Mouse (Mus musculus) intestine, embryonic 15.5 days (tissue): ENCODE measurements around the gene Gstt2. TPM values are rescaled to one million over a fixed set of nuclear protein-coding genes. Genes with fewer than 3 reads are reported as not detected.
A peak's percentile ranks its signal among the peaks of the same experiment; 100 is the strongest.

ENCODE experiments used
- ATAC-seq: fragments of 200-750 bp; cut with Nextera tagmentation; 2 replicates; pipeline ENCODE4 v1.8.0; 2017; ENCODE audit warnings: moderate TSS enrichment, moderate library complexity
- H3K27ac ChIP-seq: fragments of 300-500 bp; sonication (generic); 2 replicates; pipeline ENCODE4 v1.5.1; 2015; ENCODE audit warnings: mild to moderate bottlenecking, inconsistent platforms
- H3K27me3 ChIP-seq: fragments of 300-500 bp; sonication (generic); replicated peaks from 2 replicates; pipeline ENCODE4 v1.6.1; 2015; ENCODE audit warnings: inconsistent platforms
- H3K36me3 ChIP-seq: fragments of 300-500 bp; sonication (generic); 2 replicates; pipeline ENCODE4 v1.6.1; 2015; ENCODE audit warnings: inconsistent platforms
- H3K4me1 ChIP-seq: fragments of 300-500 bp; sonication (generic); replicated peaks from 2 replicates; pipeline ENCODE4 v1.6.1; 2015; ENCODE audit warnings: inconsistent platforms
- H3K4me2 ChIP-seq: fragments of 300-500 bp; sonication (generic); replicated peaks from 2 replicates; pipeline ENCODE4 v1.6.1; 2015; ENCODE audit warnings: mild to moderate bottlenecking, inconsistent platforms
- H3K4me3 ChIP-seq: fragments of 300-500 bp; sonication (generic); replicated peaks from 2 replicates; pipeline ENCODE4 v1.5.1; 2015; ENCODE audit warnings: inconsistent platforms
- H3K9ac ChIP-seq: fragments of 300-500 bp; sonication (generic); 2 replicates; pipeline ENCODE4 v1.6.1; 2015; ENCODE audit warnings: inconsistent platforms
- H3K9me3 ChIP-seq: fragments of 300-500 bp; sonication (generic); 2 replicates; pipeline ENCODE4 v1.6.1; 2016; ENCODE audit warnings: inconsistent platforms
- WGBS: fragments of 180-500 bp; shearing (Covaris S2); methylation state at CpG from one replicate; pipeline ENCODE4 v1.1.7; 2015; 5-methylcytosine and 5-hydroxymethylcytosine counted together
- polyA plus RNA-seq: library from polyadenylated mRNA; unstranded; fragments of >200 nt; fragmentation: Nextera tagmentation; extraction: Ambion mirVana; gene quantifications from 2 replicates; pipeline ENCODE4 v1.2.1, GENCODE M21; 2015

Gstt2 gene
- polyA plus RNA-seq, 1 experiment from 2014 or later, result 57.5 TPM

- H3K27ac ChIP-seq, result peak overlapping the region; percentile 74
- 3% methylated on average over 21 of the region's 21 CpGs for WGBS
- H3K36me3 ChIP-seq, result no peaks in the 10 kb centered on the region
- H3K4me1 ChIP-seq, result peaks cover 24% of the 10 kb centered on the region; the same call in 1 of the 2 replicates
- H3K27me3 ChIP-seq, result no peaks in the 10 kb centered on the region
- peak overlapping the region; percentile 49 for H3K4me3 ChIP-seq
- peak; percentile 53 for ATAC-seq
- H3K9me3 ChIP-seq, result no peaks in the 10 kb centered on the region
- peak overlapping the region; percentile 86 for H3K4me2 ChIP-seq
- H3K9ac ChIP-seq, result peak overlapping the region; percentile 53
Observed at GRCm38 (mm10) chr10:75834250-75834649, 3.0 kb downstream of the Gstt2 start.

- ATAC-seq, result no peak
- Histone ChIP-seq H3K36me3 (no peaks in the 10 kb centered on the region), H3K27me3 (no peaks in the 10 kb centered on the region), H3K27ac (peak overlapping the region; percentile 74), H3K9ac (peak overlapping the region; percentile 53), H3K4me2 (peak overlapping the region; percentile 86), H3K4me3 (peak overlapping the region; percentile 49), H3K9me3 (no peaks in the 10 kb centered on the region), H3K4me1 (peaks cover 24% of the 10 kb centered on the region; the same call in 1 of the 2 replicates)
- 9% methylated on average over 21 of the region's 21 CpGs for WGBS
Observed at GRCm38 (mm10) chr10:75833456-75834080, 3.7 kb downstream of the Gstt2 start.

- ATAC-seq, result no peak
- no peak overlapping the region for H3K4me2 ChIP-seq
- H3K9ac ChIP-seq, result no peak overlapping the region
- H3K27ac ChIP-seq, result no peak overlapping the region
- peaks cover 17% of the 10 kb centered on the region; the same call in 1 of the 2 replicates for H3K4me1 ChIP-seq
- H3K27me3 ChIP-seq, result no peaks in the 10 kb centered on the region
- H3K36me3 ChIP-seq, result no peaks in the 10 kb centered on the region
- 66% methylated on average over 13 of the region's 13 CpGs for WGBS
- H3K9me3 ChIP-seq, result no peaks in the 10 kb centered on the region
- no peak overlapping the region for H3K4me3 ChIP-seq
Observed at GRCm38 (mm10) chr10:75832272-75832895, 4.8 kb downstream of the Gstt2 start.

- no peak overlapping the region for H3K4me3 ChIP-seq
- H3K27ac ChIP-seq, result no peak overlapping the region
- ATAC-seq, result no peak
- no peak overlapping the region for H3K4me2 ChIP-seq
- peaks cover 8% of the 10 kb centered on the region; the same call in 1 of the 2 replicates for H3K4me1 ChIP-seq
- H3K27me3 ChIP-seq, result no peaks in the 10 kb centered on the region
- H3K9me3 ChIP-seq, result no peaks in the 10 kb centered on the region
- H3K36me3 ChIP-seq, result no peaks in the 10 kb centered on the region
- no peak overlapping the region for H3K9ac ChIP-seq
- WGBS, result 87% methylated on average over 2 of the region's 2 CpGs
Observed at GRCm38 (mm10) chr10:75830275-75830670, 7.0 kb downstream of the Gstt2 start.

GRCm38 (mm10) chr10:75829529-75830274 lies 7.5 kb downstream of the Gstt2 start:
- H3K36me3 ChIP-seq, result no peaks in the 10 kb centered on the region
- H3K9ac ChIP-seq, result no peak overlapping the region
- no peak overlapping the region for H3K4me2 ChIP-seq
- no peak overlapping the region for H3K27ac ChIP-seq
- no peak for ATAC-seq
- 79% methylated on average over 2 of the region's 2 CpGs for WGBS
- H3K4me3 ChIP-seq, result no peak overlapping the region
- peaks cover 8% of the 10 kb centered on the region; the same call in 1 of the 2 replicates for H3K4me1 ChIP-seq
- H3K9me3 ChIP-seq, result no peaks in the 10 kb centered on the region
- H3K27me3 ChIP-seq, result no peaks in the 10 kb centered on the region

- H3K4me2 ChIP-seq, result no peak overlapping the region
- no peak overlapping the region for H3K4me3 ChIP-seq
- H3K27me3 ChIP-seq, result no peaks in the 10 kb centered on the region
- peaks cover 3% of the 10 kb centered on the region; the same call in 1 of the 2 replicates for H3K4me1 ChIP-seq
- H3K9me3 ChIP-seq, result no peaks in the 10 kb centered on the region
- H3K36me3 ChIP-seq, result no peaks in the 10 kb centered on the region
- no peak overlapping the region for H3K9ac ChIP-seq
- H3K27ac ChIP-seq, result no peak overlapping the region
- ATAC-seq, result no peak
Observed at GRCm38 (mm10) chr10:75828500-75828931, 8.7 kb downstream of the Gstt2 start.

- Histone ChIP-seq H3K9ac (no peak overlapping the region), H3K27ac (no peak overlapping the region), H3K27me3 (no peaks in the 10 kb centered on the region), H3K4me3 (no peak overlapping the region), H3K4me2 (no peak overlapping the region), H3K4me1 (no peaks in the 10 kb centered on the region), H3K9me3 (no peaks in the 10 kb centered on the region), H3K36me3 (no peaks in the 10 kb centered on the region)
- 91% methylated on average over 4 of the region's 4 CpGs for WGBS
- ATAC-seq, result no peak
Observed at GRCm38 (mm10) chr10:75827668-75828360, 9.4 kb downstream of the Gstt2 start.

- no peak overlapping the region for H3K4me2 ChIP-seq
- WGBS, result 81% methylated on average over 4 of the region's 4 CpGs
- no peaks in the 10 kb centered on the region for H3K36me3 ChIP-seq
- H3K9me3 ChIP-seq, result no peaks in the 10 kb centered on the region
- H3K27ac ChIP-seq, result no peak overlapping the region
- H3K27me3 ChIP-seq, result no peaks in the 10 kb centered on the region
- H3K4me3 ChIP-seq, result no peak overlapping the region
- no peak for ATAC-seq
- no peak overlapping the region for H3K9ac ChIP-seq
- no peaks in the 10 kb centered on the region for H3K4me1 ChIP-seq
Observed at GRCm38 (mm10) chr10:75824530-75824929, 12.7 kb downstream of the Gstt2 start.

- Histone ChIP-seq H3K27ac (no peak overlapping the region), H3K4me2 (no peak overlapping the region), H3K4me3 (no peak overlapping the region), H3K4me1 (no peaks in the 10 kb centered on the region), H3K9ac (no peak overlapping the region), H3K36me3 (no peaks in the 10 kb centered on the region), H3K27me3 (no peaks in the 10 kb centered on the region), H3K9me3 (no peaks in the 10 kb centered on the region)
- no peak for ATAC-seq
- WGBS, result 81% methylated on average over 1 of the region's 1 CpGs
Observed at GRCm38 (mm10) chr10:75823782-75824181, 13.4 kb downstream of the Gstt2 start.

- no peak within 1 kb of the TSS for H3K4me3 ChIP-seq
- H3K27me3 ChIP-seq, result no peaks in the 10 kb centered on the region
- no peak for ATAC-seq
- no peaks in the 10 kb centered on the region for H3K36me3 ChIP-seq
- no peaks in the 10 kb centered on the region for H3K9me3 ChIP-seq
- no peak within 1 kb of the TSS for H3K9ac ChIP-seq
- no peak within 1 kb of the TSS for H3K27ac ChIP-seq
- H3K4me1 ChIP-seq, result no peaks in the 10 kb centered on the region
- no peak within 1 kb of the TSS for H3K4me2 ChIP-seq
- WGBS, result 97% methylated on average over 2 of the region's 2 CpGs
Observed at GRCm38 (mm10) chr10:75822443-75822842, 14.8 kb downstream of the Gstt2 start, which contains the start of gene Gstt4. Gene Gstt4, minus strand, starts transcription at chr10:75822543.

- Histone ChIP-seq H3K27ac (no peak overlapping the region), H3K4me1 (no peaks in the 10 kb centered on the region), H3K9ac (no peak overlapping the region), H3K36me3 (no peaks in the 10 kb centered on the region), H3K4me3 (no peak overlapping the region), H3K4me2 (no peak overlapping the region), H3K9me3 (no peaks in the 10 kb centered on the region), H3K27me3 (no peaks in the 10 kb centered on the region)
- ATAC-seq, result no peak
- WGBS, result 87% methylated on average over 5 of the region's 5 CpGs
Observed at GRCm38 (mm10) chr10:75819882-75820281, 17.3 kb downstream of the Gstt2 start.

- Histone ChIP-seq H3K4me2 (no peak overlapping the region), H3K9ac (no peak overlapping the region), H3K9me3 (no peaks in the 10 kb centered on the region), H3K27ac (no peak overlapping the region), H3K36me3 (no peaks in the 10 kb centered on the region), H3K4me1 (no peaks in the 10 kb centered on the region), H3K4me3 (no peak overlapping the region), H3K27me3 (no peaks in the 10 kb centered on the region)
- 57% methylated on average over 10 of the region's 10 CpGs for WGBS
- no peak for ATAC-seq
Observed at GRCm38 (mm10) chr10:75818641-75819040, 18.6 kb downstream of the Gstt2 start.
